Comparison of ENCODE assay signal across 8 mouse cellular contexts in the genomic region with DNA sequence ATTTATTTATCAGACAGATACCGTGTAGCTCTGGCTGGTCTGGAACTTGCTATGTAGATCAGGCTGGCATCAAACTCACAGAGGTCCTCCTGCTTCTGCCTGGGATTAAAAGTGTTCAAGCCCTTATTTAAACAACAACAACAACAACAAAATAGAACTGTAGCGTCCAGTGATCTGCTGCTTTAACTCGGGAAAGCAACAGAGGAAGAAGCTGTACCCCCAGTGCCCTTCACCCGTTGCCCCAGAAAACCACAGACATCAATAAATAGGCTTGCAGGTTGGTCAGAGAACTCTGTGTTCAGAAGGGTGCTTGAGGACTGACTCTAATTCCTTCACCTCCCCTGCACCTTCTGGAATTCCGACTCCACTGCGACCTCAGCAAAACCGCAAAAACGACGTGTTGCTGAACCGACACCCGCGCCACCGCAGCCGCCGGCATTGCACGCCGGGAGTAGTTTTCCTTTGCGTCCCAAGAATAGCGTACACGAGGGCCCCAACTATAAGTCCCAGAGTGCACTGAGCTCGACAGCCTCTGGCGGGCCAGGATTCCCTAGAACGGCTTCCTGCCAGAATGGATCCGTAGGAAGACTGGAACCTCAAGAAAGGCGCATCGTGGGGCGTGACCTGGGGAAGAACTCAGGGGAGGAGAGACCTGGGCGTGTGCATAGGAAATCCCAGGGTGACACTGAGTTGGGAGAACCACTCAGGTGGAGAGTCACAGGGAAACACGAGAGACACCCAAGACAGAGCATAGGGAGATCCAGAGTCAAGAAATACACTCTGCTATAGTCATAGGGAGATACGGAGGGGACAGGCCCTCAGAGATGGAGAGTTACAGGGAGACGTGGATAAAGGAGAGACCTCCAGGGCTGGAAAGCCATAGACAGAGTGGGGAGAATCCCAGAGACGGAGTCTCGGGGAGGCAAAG. TPM values are rescaled to one million over a fixed set of nuclear protein-coding genes. Genes with fewer than 3 reads are reported as not detected.
DNase-seq lines count a peak whose midpoint lies in the region; ATAC-seq lines count a peak whose summit lies in the region.

No protein-coding gene starts in this region.

- H3K27ac ChIP-seq in embryonic facial prominence, embryonic 13.5 days = no peak overlapping the region
- no peak overlapping the region for H3K27ac ChIP-seq in liver, embryonic 11.5 days (ENCODE audit: low read depth, low read length)
- H3K27ac ChIP-seq in neural tube, embryonic 14.5 days (ENCODE audit: low read depth, low read length) = no peak overlapping the region

- ATAC-seq in cerebellum, adult (ENCODE audit: insufficient number of reproducible peaks, low FRiP score, low TSS enrichment) = peak; percentile 31; the same call in 1 of the 2 replicates
- no peak for ATAC-seq in embryonic facial prominence, embryonic 13.5 days (ENCODE audit: insufficient number of reproducible peaks, insufficient read depth, low FRiP score, low TSS enrichment, low read depth)
- 0 out of 2 replicates have a peak, but pooled peaks have one; percentile 11 for ATAC-seq in liver, embryonic 11.5 days (replicated peaks; ENCODE audit: low FRiP score)
- ATAC-seq in neural tube, embryonic 14.5 days (ENCODE audit: low read depth) = peak; percentile 26; the same call in 1 of the 2 replicates

- WGBS in embryonic facial prominence, embryonic 13.5 days = 6% methylated on average over 33 of the region's 33 CpGs
- 4% methylated on average over 33 of the region's 33 CpGs for WGBS in liver, embryonic 11.5 days
- 10% methylated on average over 33 of the region's 33 CpGs for WGBS in neural tube, embryonic 14.5 days

- intact Hi-C loops in heart, postnatal 36 days (cut with DNase I) = loop anchor here (2.0 to 5.0 kb wide), 3 partner anchors 21 to 80 kb away; no protein-coding TSS in a partner anchor

- no peak for DNase-seq in cerebellum, adult 8-10 months
- DNase-seq in ES-CJ7 (ENCODE audit: low read depth, low spot score) = peak; percentile 56
- peak; percentile 56 to 62 for DNase-seq in heart, postnatal 36 days
- no peak for DNase-seq in liver, embryonic 11.5 days (ENCODE audit: low spot score)
- no peak for DNase-seq in spleen, adult 18-20 months

- H3K4me2 ChIP-seq in embryonic facial prominence, embryonic 13.5 days = peak overlapping the region; percentile 60
- peak overlapping the region; percentile 62 for H3K4me2 ChIP-seq in liver, embryonic 11.5 days
- peak overlapping the region; percentile 63 for H3K4me2 ChIP-seq in neural tube, embryonic 14.5 days (ENCODE audit: low read depth, low read length)

- H3K9ac ChIP-seq in embryonic facial prominence, embryonic 13.5 days = peak overlapping the region; percentile 59
- H3K9ac ChIP-seq in liver, embryonic 11.5 days (ENCODE audit: low read depth, low read length) = no peak overlapping the region
- no peak overlapping the region for H3K9ac ChIP-seq in neural tube, embryonic 14.5 days (replicated peaks; ENCODE audit: low read depth, low read length)

- H3K4me1 ChIP-seq in embryonic facial prominence, embryonic 13.5 days = peaks cover 31% of the 10 kb centered on the region
- H3K4me1 ChIP-seq in liver, embryonic 11.5 days (replicated peaks; ENCODE audit: control insufficient read depth, insufficient read depth, low read length) = peaks cover 8% of the 10 kb centered on the region
- H3K4me1 ChIP-seq in neural tube, embryonic 14.5 days (ENCODE audit: control insufficient read depth, insufficient read depth, low read length) = peaks cover 18% of the 10 kb centered on the region

- H3K27me3 ChIP-seq in embryonic facial prominence, embryonic 13.5 days = peaks cover 69% of the 10 kb centered on the region
- H3K27me3 ChIP-seq in liver, embryonic 11.5 days (replicated peaks; ENCODE audit: control insufficient read depth, insufficient read depth, low read length) = peaks cover 51% of the 10 kb centered on the region
- peaks cover 5% of the 10 kb centered on the region; the same call in 1 of the 2 replicates for H3K27me3 ChIP-seq in neural tube, embryonic 14.5 days (ENCODE audit: control insufficient read depth, insufficient read depth, low read length)

- peaks cover 23% of the 10 kb centered on the region for H3K36me3 ChIP-seq in embryonic facial prominence, embryonic 13.5 days
- no peaks in the 10 kb centered on the region for H3K36me3 ChIP-seq in liver, embryonic 11.5 days (ENCODE audit: control insufficient read depth, insufficient read depth, low read length)
- H3K36me3 ChIP-seq in neural tube, embryonic 14.5 days (ENCODE audit: control insufficient read depth, insufficient read depth, low read length) = peaks cover 12% of the 10 kb centered on the region; the same call in 1 of the 2 replicates

- H3K9me3 ChIP-seq in embryonic facial prominence, embryonic 13.5 days = no peaks in the 10 kb centered on the region
- H3K9me3 ChIP-seq in liver, embryonic 11.5 days (ENCODE audit: control insufficient read depth, low read length) = no peaks in the 10 kb centered on the region
- H3K9me3 ChIP-seq in neural tube, embryonic 14.5 days (ENCODE audit: control insufficient read depth, low read length) = no peaks in the 10 kb centered on the region

- peak overlapping the region; percentile 36 for H3K4me3 ChIP-seq in embryonic facial prominence, embryonic 13.5 days
- H3K4me3 ChIP-seq in liver, embryonic 11.5 days (ENCODE audit: low read depth, low read length) = 0 out of 2 replicates have a peak overlapping the region, but pooled peaks have one; percentile 10
- peak overlapping the region; percentile 17 for H3K4me3 ChIP-seq in neural tube, embryonic 14.5 days (ENCODE audit: low read depth, low read length)

RNA-seq across cellular contexts. Expression of a gene that starts 12.9 kb away (rescaled TPM):
- 0.17 TPM in 1 of 2 replicates, not detected in the other for polyA plus RNA-seq in embryonic facial prominence, embryonic 13.5 days (2015; fragmentation: Nextera tagmentation; extraction: Ambion mirVana)
- total RNA-seq in heart, postnatal 36 days (2021) = 1 to 10 TPM; 1.8 to 2.5 TPM
- polyA plus RNA-seq in liver, embryonic 11.5 days (2014; fragmentation: Nextera tagmentation; extraction: Ambion mirVana) = not detected in 2 replicates
- 0.88 and 1.5 TPM in 2 replicates for polyA plus RNA-seq in neural tube, embryonic 14.5 days (2014; fragmentation: Nextera tagmentation; extraction: Ambion mirVana)

RNA-seq across cellular contexts. Expression of a gene that starts 13.0 kb away (rescaled TPM):
- polyA plus RNA-seq in embryonic facial prominence, embryonic 13.5 days (2015; fragmentation: Nextera tagmentation; extraction: Ambion mirVana) = 43.3 and 44.7 TPM in 2 replicates
- total RNA-seq in heart, postnatal 36 days (2021) = 100 to 1,000 TPM; 160 to 162 TPM
- 31.3 and 32.7 TPM in 2 replicates for polyA plus RNA-seq in liver, embryonic 11.5 days (2014; fragmentation: Nextera tagmentation; extraction: Ambion mirVana)
- 39.2 and 52.5 TPM in 2 replicates for polyA plus RNA-seq in neural tube, embryonic 14.5 days (2014; fragmentation: Nextera tagmentation; extraction: Ambion mirVana)

RNA-seq across cellular contexts. Expression of a gene that starts 30.9 kb away (rescaled TPM):
- 3.3 and 3.7 TPM in 2 replicates for polyA plus RNA-seq in embryonic facial prominence, embryonic 13.5 days (2015; fragmentation: Nextera tagmentation; extraction: Ambion mirVana)
- total RNA-seq in heart, postnatal 36 days (2021) = 1 to 10 TPM; 3.7 to 4.7 TPM
- 0.29 and 0.42 TPM in 2 replicates for polyA plus RNA-seq in liver, embryonic 11.5 days (2014; fragmentation: Nextera tagmentation; extraction: Ambion mirVana)
- polyA plus RNA-seq in neural tube, embryonic 14.5 days (2014; fragmentation: Nextera tagmentation; extraction: Ambion mirVana) = 4.2 and 5.1 TPM in 2 replicates

RNA-seq across cellular contexts. Expression of a gene that starts 52.4 kb away (rescaled TPM):
- not detected in 2 replicates for polyA plus RNA-seq in embryonic facial prominence, embryonic 13.5 days (2015; fragmentation: Nextera tagmentation; extraction: Ambion mirVana)
- not detected for total RNA-seq in heart, postnatal 36 days (2021)
- 0.06 and 0.07 TPM in 2 replicates for polyA plus RNA-seq in liver, embryonic 11.5 days (2014; fragmentation: Nextera tagmentation; extraction: Ambion mirVana)
- 0.04 TPM in 1 of 2 replicates, not detected in the other for polyA plus RNA-seq in neural tube, embryonic 14.5 days (2014; fragmentation: Nextera tagmentation; extraction: Ambion mirVana)

Comparison
In these comparisons a context has a peak if more than half of its experiments do, and no peak if none do; other contexts are left out.
1. DNase-seq: peak in ES-CJ7 (single experiment) and heart, postnatal 36 days (2 of 2); none in cerebellum, adult 8-10 months (single experiment), liver, embryonic 11.5 days (single experiment) and spleen, adult 18-20 months (0 of 2).
2. Peak in every context shown above with its lines, with median percentiles within 50 percentile points of each other: H3K4me2 ChIP-seq and H3K4me3 ChIP-seq.